Mouse (Mus musculus): ENCODE data around the gene Wdfy3. TPM values are rescaled to one million over a fixed set of nuclear protein-coding genes. Genes with fewer than 3 reads are reported as not detected.

Gene Wdfy3
- polyA plus RNA-seq, 1 experiment from 2014 or later, result 13.4 TPM

DNA sequence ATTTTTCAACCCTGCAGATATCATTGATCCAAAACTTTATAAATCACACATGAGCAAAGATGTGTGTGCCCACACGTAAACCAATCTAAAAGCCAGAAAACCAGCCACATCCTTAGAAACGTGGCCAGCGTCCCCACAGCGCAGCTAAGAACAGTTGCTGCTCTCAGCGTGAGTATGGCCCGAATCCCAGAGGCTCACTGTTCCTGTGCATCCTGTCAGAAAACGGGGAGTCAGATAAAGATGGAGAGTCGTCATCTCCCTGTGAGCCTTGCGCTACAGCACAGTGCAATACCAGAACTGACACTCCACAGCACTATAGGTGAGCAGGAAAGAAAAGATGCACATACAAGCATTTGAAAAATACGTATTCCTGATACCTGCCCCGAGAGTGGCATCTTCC is 172.9 kb downstream of the Wdfy3 start:
- H3K4me2 ChIP-seq, result no peak overlapping the region
- H3K27me3 ChIP-seq, result no peaks in the 10 kb centered on the region
- H3K4me1 ChIP-seq, result no peaks in the 10 kb centered on the region
- H3K9me3 ChIP-seq, result no peaks in the 10 kb centered on the region
- no peak for ATAC-seq (ENCODE audit: borderline replicate concordance, extremely low read depth, low FRiP score, low TSS enrichment)
- H3K4me3 ChIP-seq, result no peak overlapping the region
- 90% methylated on average over 11 of the region's 11 CpGs for WGBS
- no peak overlapping the region for H3K9ac ChIP-seq
- H3K36me3 ChIP-seq, result peaks cover 75% of the 10 kb centered on the region
- no peak overlapping the region for H3K27ac ChIP-seq

DNA sequence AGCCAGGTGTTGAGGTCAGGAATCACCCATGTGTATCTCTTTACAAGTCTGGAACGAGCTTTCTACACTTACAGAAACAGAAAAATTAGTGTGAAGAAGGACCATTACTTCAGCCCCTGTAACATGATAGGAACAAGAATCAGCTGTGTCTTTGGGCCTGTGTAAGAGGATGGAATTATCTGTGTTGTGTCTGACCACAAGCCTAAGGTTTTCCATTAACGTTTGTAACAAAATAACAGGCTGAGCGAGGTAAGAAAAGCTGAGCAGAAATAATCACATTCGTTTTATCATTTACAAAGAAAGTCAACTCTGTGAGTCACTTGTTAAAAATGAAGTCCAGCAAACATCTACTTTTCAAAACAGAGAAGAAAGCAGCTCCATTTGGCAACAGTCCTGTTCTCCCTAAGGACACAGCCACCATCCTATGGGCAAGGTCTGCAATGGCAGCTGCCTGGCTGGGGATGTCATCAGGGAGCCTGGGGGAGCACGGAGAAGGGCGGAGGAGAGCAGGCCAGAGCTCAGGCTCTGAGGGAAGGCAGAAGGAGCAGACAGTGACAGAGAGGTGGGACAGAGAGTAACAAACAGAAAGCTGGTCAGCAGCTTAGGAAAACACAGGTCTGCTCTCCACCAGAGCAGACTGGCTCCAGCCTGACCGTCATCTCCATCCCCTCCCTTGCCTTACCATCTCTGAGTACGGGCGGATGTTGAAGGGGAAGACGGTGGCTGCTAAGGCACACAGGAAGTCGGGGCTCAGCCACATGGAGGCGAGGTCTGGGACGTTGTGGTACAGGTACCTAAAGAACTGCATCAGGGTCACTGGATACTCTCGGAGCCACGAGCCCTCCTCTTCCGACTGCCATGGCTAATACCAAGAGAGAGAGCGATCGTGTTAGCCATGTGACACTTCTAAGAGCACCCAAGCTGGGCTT is 173.7 kb downstream of the Wdfy3 start:
- no peaks in the 10 kb centered on the region for H3K4me1 ChIP-seq
- 85% methylated on average over 18 of the region's 18 CpGs for WGBS
- H3K9me3 ChIP-seq, result no peaks in the 10 kb centered on the region
- no peak overlapping the region for H3K4me2 ChIP-seq
- peaks cover 71% of the 10 kb centered on the region for H3K36me3 ChIP-seq
- H3K9ac ChIP-seq, result no peak overlapping the region
- no peak for ATAC-seq (ENCODE audit: borderline replicate concordance, extremely low read depth, low FRiP score, low TSS enrichment)
- H3K27ac ChIP-seq, result no peak overlapping the region
- no peaks in the 10 kb centered on the region for H3K27me3 ChIP-seq
- H3K4me3 ChIP-seq, result no peak overlapping the region

DNA sequence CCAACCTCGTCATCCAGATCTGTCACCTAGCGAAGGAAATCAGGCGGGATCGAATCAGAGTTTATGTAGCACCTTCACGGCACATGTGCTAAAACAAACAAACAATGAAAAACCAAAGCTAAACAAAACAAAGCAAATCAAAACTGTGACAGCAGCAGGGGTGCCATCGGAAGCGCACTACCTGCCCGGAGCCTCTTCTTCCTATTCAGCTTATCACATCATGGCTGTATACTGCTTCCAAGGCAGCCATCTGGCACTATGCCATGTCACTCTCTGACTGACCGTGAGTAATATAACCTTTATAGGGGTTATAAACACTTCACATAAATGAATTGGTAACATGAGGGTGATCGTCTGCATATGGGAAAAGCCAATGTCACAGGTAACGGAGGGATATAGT is 174.6 kb downstream of the Wdfy3 start:
- 72% methylated on average over 11 of the region's 11 CpGs for WGBS
- no peak for ATAC-seq (ENCODE audit: borderline replicate concordance, extremely low read depth, low FRiP score, low TSS enrichment)
- Histone ChIP-seq H3K9me3 (no peaks in the 10 kb centered on the region), H3K4me3 (no peak overlapping the region), H3K4me1 (no peaks in the 10 kb centered on the region), H3K36me3 (peaks cover 72% of the 10 kb centered on the region), H3K27me3 (no peaks in the 10 kb centered on the region), H3K27ac (no peak overlapping the region), H3K4me2 (no peak overlapping the region), H3K9ac (no peak overlapping the region)

DNA sequence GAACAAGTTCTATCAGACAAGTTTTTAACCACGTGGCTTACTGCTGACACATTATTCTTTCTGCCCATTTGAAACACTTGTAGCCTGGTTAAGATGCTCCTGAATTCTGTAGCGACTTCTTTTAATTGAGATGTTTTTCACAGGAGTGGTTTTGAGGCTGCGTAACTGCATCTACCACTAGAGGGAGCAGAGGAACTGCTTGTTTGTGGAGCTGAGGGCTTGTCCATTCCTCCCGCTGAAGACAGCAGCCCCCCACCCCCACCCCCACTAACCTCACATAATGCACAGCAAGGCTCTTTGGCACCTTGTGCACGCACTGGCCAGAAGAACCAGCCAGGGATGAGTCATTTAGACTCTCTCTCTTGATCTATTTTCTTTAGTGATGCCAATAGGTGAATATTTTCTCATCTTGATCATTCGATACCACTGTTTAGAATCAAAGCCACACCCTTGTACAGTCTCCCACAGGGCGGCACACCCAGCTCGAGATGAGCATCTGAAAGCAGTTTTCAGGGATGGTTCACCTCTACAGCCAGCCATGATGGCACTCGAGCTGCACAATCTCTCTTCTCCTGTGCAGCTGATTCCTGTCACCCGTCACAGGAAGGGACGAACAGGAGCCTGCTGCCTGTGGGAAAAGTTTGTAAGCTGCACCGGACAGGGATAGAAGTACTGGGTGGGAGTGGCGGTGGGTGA is 175.8 kb downstream of the Wdfy3 start:
- Histone ChIP-seq H3K27ac (no peak overlapping the region), H3K9me3 (no peaks in the 10 kb centered on the region), H3K4me2 (no peak overlapping the region), H3K36me3 (peaks cover 73% of the 10 kb centered on the region), H3K4me1 (no peaks in the 10 kb centered on the region), H3K4me3 (no peak overlapping the region), H3K9ac (no peak overlapping the region), H3K27me3 (no peaks in the 10 kb centered on the region)
- 71% methylated on average over 13 of the region's 13 CpGs for WGBS
- no peak for ATAC-seq (ENCODE audit: borderline replicate concordance, extremely low read depth, low FRiP score, low TSS enrichment)

DNA sequence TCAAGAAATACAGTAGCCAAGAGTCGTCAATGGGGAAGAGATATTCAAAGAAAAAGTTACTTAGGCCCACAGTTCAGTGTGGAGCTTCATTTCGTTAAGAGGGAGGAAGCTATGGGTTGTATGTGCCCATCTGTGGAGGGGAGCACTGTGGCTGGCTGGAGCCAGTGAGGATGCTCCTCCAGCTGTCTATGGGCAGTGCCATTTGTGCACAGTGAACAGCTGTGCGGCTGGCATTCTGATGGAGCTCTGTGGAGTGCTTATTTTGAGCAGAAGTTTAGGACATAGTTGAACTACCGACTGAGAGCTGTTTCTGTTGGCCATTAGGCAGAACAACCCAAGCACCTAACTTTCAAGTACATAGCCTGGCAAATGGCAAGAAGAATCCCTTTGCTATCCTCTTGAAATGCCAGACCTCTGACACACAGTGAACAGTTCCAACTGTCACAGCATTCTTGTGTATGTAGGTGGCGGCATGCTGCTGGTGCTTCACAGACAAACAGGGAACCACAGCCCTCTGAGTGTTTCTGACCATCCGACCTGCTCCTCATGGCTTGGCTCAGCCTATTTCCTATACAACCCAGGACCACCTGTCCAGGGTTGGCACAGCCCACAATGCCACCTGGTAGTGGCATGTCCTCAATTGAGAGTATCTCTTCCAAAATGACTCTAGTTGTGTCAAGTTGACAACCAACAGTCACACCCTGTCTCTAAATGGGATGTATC is 177.9 kb downstream of the Wdfy3 start:
- ATAC-seq (ENCODE audit: borderline replicate concordance, extremely low read depth, low FRiP score, low TSS enrichment), result no peak
- H3K36me3 ChIP-seq, result peaks cover 82% of the 10 kb centered on the region
- H3K9me3 ChIP-seq, result no peaks in the 10 kb centered on the region
- no peak overlapping the region for H3K27ac ChIP-seq
- H3K27me3 ChIP-seq, result no peaks in the 10 kb centered on the region
- no peak overlapping the region for H3K9ac ChIP-seq
- WGBS, result 85% methylated on average over 6 of the region's 6 CpGs
- no peak overlapping the region for H3K4me2 ChIP-seq
- no peak overlapping the region for H3K4me3 ChIP-seq
- H3K4me1 ChIP-seq, result no peaks in the 10 kb centered on the region

DNA sequence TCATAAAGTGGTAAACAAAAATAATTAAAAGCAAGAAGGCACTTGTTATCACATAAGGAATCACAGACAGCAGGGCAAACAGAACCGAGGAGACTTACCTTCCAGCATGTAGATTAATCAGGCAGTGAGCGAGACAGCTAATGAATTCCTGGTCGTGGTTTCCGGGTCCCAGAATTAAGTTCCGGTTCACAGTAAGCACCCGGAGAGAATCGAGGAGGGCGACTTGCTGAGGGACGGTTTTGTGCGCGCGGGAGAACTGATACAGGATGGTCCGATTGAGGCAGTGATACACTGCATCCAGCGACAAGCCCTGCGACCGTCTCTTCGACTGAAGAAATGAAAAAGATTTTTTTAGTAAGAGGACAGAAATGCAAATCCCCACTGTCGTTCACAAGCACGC is 181.7 kb downstream of the Wdfy3 start:
- peaks cover 84% of the 10 kb centered on the region for H3K36me3 ChIP-seq
- no peak for ATAC-seq (ENCODE audit: borderline replicate concordance, extremely low read depth, low FRiP score, low TSS enrichment)
- H3K9ac ChIP-seq, result no peak overlapping the region
- H3K27ac ChIP-seq, result no peak overlapping the region
- WGBS, result 95% methylated on average over 19 of the region's 19 CpGs
- H3K27me3 ChIP-seq, result no peaks in the 10 kb centered on the region
- no peak overlapping the region for H3K4me3 ChIP-seq
- H3K9me3 ChIP-seq, result no peaks in the 10 kb centered on the region
- H3K4me2 ChIP-seq, result no peak overlapping the region
- no peaks in the 10 kb centered on the region for H3K4me1 ChIP-seq

DNA sequence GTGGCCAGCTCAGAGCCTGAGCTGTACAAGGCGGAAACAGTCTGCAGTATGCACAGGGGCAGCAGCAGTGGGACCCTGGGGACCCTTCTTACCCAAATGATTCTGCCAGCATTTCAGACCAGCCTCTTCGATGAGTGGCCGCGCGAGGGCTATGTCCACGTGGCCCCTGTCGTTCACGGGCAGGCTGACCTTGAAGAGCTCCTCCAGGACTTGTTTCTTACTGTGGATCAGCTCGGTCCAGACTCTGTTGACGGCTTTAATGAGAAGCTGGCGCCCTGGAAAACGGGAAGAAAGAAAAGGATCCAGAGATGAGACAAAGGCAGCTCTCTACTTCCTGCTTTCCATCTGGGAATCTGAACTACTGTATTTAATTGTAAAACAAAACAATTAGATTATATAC is 184.7 kb downstream of the Wdfy3 start:
- ATAC-seq (ENCODE audit: borderline replicate concordance, extremely low read depth, low FRiP score, low TSS enrichment), result no peak
- WGBS, result 90% methylated on average over 12 of the region's 12 CpGs
- no peaks in the 10 kb centered on the region for H3K4me1 ChIP-seq
- H3K4me3 ChIP-seq, result no peak overlapping the region
- H3K9ac ChIP-seq, result no peak overlapping the region
- H3K36me3 ChIP-seq, result peaks cover 89% of the 10 kb centered on the region
- H3K9me3 ChIP-seq, result no peaks in the 10 kb centered on the region
- no peak overlapping the region for H3K4me2 ChIP-seq
- no peak overlapping the region for H3K27ac ChIP-seq
- H3K27me3 ChIP-seq, result no peaks in the 10 kb centered on the region

DNA sequence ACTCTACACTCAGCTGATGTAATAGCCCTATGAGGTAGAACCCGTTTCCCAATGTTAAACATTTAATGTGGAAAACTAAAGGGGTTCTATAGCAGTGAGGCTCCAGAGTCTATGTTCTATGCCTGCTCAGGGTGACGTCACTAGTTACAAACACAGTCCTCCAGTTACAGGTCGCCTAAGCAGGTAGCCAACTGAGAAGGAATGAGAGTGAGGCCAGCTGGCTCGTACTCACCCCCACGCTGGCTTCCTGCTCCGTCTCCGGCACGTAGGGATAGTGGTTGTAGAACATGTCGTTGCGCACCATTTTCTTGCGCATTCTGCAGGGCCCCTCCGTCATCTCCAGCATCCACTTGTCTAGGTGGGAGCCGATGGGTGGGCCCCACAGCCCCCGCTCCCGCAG is 187.5 kb downstream of the Wdfy3 start:
- 81% methylated on average over 15 of the region's 15 CpGs for WGBS
- ATAC-seq (ENCODE audit: borderline replicate concordance, extremely low read depth, low FRiP score, low TSS enrichment), result no peak
- peaks cover 79% of the 10 kb centered on the region for H3K36me3 ChIP-seq

DNA sequence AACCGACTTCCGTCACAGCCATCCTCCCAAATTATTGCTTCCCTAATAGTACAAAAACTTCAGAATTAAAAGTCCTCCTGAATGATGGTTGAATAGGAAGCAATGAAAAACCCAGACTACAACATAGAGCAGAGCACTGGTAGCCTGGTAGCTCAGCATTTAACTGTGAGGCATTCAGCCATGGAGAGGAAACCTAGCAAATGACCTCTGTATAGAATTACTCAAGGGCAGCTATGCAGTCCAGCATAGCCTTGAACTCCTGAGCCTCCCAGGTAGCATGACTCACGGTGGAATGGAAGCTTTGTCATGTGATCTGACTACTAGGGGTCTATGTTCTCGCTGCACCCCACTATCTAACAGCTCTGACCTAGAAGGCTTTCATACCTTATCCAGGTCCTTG is 189.8 kb downstream of the Wdfy3 start:
- H3K9ac ChIP-seq, result no peak overlapping the region
- no peak overlapping the region for H3K4me2 ChIP-seq
- H3K27ac ChIP-seq, result no peak overlapping the region
- ATAC-seq (ENCODE audit: borderline replicate concordance, extremely low read depth, low FRiP score, low TSS enrichment), result no peak
- H3K9me3 ChIP-seq, result no peaks in the 10 kb centered on the region
- H3K27me3 ChIP-seq, result no peaks in the 10 kb centered on the region
- no peak overlapping the region for H3K4me3 ChIP-seq
- H3K4me1 ChIP-seq, result no peaks in the 10 kb centered on the region; the same call in 1 of the 2 replicates
- H3K36me3 ChIP-seq, result peaks cover 67% of the 10 kb centered on the region
- WGBS, result 93% methylated on average over 4 of the region's 4 CpGs

More for the DNA sequence above, 187.5 kb downstream of the Wdfy3 start:
- Histone ChIP-seq H3K9me3 (no peaks in the 10 kb centered on the region), H3K4me2 (no peak overlapping the region), H3K27me3 (no peaks in the 10 kb centered on the region), H3K4me1 (no peaks in the 10 kb centered on the region; the same call in 1 of the 2 replicates), H3K9ac (no peak overlapping the region), H3K4me3 (no peak overlapping the region), H3K27ac (no peak overlapping the region)

DNA sequence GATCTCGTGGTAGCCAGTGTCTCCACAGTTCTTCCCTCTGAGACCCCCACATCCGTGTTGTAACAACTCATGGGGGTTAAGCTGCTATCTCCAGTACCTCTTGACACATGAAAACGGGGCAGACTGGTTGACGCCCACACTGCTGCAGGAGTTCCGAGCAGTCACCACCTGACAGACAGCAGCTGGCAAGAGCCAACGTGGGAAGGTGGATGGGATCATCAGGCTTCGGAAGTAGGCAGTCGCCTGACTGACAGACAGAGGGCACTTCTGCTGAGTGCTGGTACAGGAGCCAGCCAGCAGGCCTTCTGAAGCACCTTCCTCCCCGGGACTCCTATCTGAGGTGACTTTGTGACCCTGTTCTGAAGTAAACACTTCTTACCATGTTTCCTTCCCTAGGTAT is 191.3 kb downstream of the Wdfy3 start:
- 31% methylated on average over 9 of the region's 9 CpGs for WGBS
- Histone ChIP-seq H3K9me3 (no peaks in the 10 kb centered on the region), H3K27ac (0 out of 2 replicates have a peak overlapping the region, but pooled peaks have one; percentile 25), H3K36me3 (peaks cover 65% of the 10 kb centered on the region), H3K4me1 (no peaks in the 10 kb centered on the region; the same call in 1 of the 2 replicates), H3K27me3 (no peaks in the 10 kb centered on the region), H3K4me3 (no peak overlapping the region), H3K4me2 (no peak overlapping the region), H3K9ac (no peak overlapping the region)
- ATAC-seq (ENCODE audit: borderline replicate concordance, extremely low read depth, low FRiP score, low TSS enrichment), result no peak

DNA sequence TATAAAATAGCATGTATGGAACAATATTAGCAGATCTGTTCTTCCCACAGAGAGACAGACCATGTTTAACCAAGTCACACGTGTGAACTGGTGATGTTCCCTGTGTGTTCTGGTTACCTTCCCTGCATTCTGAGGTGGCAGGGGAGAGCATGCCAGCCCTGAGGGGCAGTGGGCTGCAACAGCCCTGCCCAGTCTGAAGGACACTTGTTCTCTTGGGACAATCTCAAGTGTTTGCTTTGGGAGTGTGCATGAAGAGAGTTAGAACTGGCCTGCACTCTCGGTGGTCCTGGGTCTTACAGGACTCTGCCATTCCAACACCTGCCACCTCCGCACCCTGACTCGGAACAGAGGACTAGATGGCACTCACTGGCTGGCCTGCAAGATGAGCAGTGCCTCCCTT is 193.5 kb downstream of the Wdfy3 start:
- H3K27me3 ChIP-seq, result no peaks in the 10 kb centered on the region
- 69% methylated on average over 4 of the region's 4 CpGs for WGBS
- ATAC-seq (ENCODE audit: borderline replicate concordance, extremely low read depth, low FRiP score, low TSS enrichment), result 0 out of 2 replicates have a peak, but pooled peaks have one; percentile 40

More for the DNA sequence above, 193.5 kb downstream of the Wdfy3 start:
- H3K27ac ChIP-seq, result no peak overlapping the region
- H3K4me2 ChIP-seq, result no peak overlapping the region
- no peak overlapping the region for H3K4me3 ChIP-seq
- no peak overlapping the region for H3K9ac ChIP-seq
- H3K9me3 ChIP-seq, result no peaks in the 10 kb centered on the region
- H3K36me3 ChIP-seq, result peaks cover 65% of the 10 kb centered on the region
- no peaks in the 10 kb centered on the region; the same call in 1 of the 2 replicates for H3K4me1 ChIP-seq

All from lung, embryonic 15.5 days (tissue).